Mouse (Mus musculus): ENCODE measurements at regions not wholly inside any gene's neighbourhood (a gene's known extent, or its start where the extent isn't known, plus 50 kb on each side); places are given as distances from the start of the nearest gene placed in this dataset.

DNA sequence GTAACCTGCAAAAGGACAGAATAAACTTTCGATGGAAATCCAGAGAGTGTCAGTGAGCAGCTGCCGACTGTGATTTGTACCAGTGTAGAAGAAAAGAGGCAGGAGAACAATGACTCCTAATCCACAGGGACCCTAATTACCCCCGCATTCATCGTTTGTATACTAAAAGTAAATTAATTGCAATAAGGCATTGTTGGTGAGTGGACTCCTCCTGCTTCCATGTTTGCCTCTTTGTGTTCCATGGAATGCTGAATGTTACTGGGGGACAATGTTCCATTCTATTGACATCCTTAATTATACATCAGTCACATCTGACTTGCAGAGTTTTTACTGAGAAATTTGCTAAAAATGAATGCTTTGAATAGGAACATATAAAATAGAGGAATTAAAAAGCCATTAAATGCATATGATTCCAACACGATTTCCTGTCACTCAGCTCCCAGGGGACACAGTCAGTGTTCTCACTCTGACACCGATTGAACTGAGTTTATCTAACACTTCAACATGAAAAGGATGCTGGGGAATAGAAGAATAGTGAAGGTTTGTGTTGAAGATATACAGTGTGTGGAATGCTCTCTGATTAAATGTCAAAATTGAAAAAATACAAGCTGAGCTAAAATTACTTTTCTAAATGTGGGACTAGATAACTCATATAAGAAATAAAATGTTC, 111.3 kb upstream of the Slc8a1 start:
- H3K4me2 ChIP-seq (ENCODE audit: insufficient read depth, low read depth, poor library complexity, severe bottlenecking) = no peak overlapping the region
- dilution Hi-C loops (cut with MboI; ENCODE audit: extremely low pct_ligation_motif_present, extremely low pct_unique_long_range_greater_than_20kb, low sequenced_read_pairs) = no loop called here
- TF ChIP-seq SMC3 (IDR thresholded peaks at IDR 0.05; ENCODE audit: low read depth, low read length) (no peak), POLR2AphosphoS2 (IDR thresholded peaks at IDR 0.05; ENCODE audit: low read depth, low read length) (no peak), BHLHE40 (IDR thresholded peaks at IDR 0.05; ENCODE audit: low read depth, low read length) (no peak), CHD1 (IDR thresholded peaks at IDR 0.05; ENCODE audit: low read depth, low read length) (no peak), TCF12 (IDR thresholded peaks at IDR 0.05; ENCODE audit: low read depth, low read length) (no peak), KAT2A (IDR thresholded peaks at IDR 0.05; ENCODE audit: insufficient replicate concordance, low read length) (no peak), ZMIZ1 (IDR thresholded peaks at IDR 0.05; ENCODE audit: low read depth, low read length) (no peak), MAZ (IDR thresholded peaks at IDR 0.05; ENCODE audit: low read depth, low read length) (no peak), MAFK (IDR thresholded peaks at IDR 0.05; ENCODE audit: insufficient replicate concordance, low read length) (no peak), MYC (IDR thresholded peaks at IDR 0.05; ENCODE audit: low read depth, low read length) (no peak), CHD2 (IDR thresholded peaks at IDR 0.05; ENCODE audit: low read length) (no peak), RAD21 (IDR thresholded peaks at IDR 0.05; ENCODE audit: low read depth, low read length) (no peak), E2F4 (IDR thresholded peaks at IDR 0.05; ENCODE audit: insufficient replicate concordance, low read depth, low read length) (no peak), NRF1 (IDR thresholded peaks at IDR 0.05; ENCODE audit: low read depth, low read length) (no peak), JUN (IDR thresholded peaks at IDR 0.05; ENCODE audit: insufficient read depth, low read depth, low read length) (no peak), GABPA (IDR thresholded peaks at IDR 0.05; ENCODE audit: insufficient replicate concordance, low read depth, low read length) (no peak), IRF4 (IDR thresholded peaks at IDR 0.05; ENCODE audit: low read depth, low read length) (no peak), MAX (IDR thresholded peaks at IDR 0.05; ENCODE audit: low read length) (no peak)
- H3K9ac ChIP-seq (ENCODE audit: insufficient read depth, low read depth) = no peak overlapping the region
- H3K36me3 ChIP-seq (replicated peaks in 1 of 2; ENCODE audit: control insufficient read depth in 1 of 2, insufficient read depth in 1 of 2, low read length in 1 of 2) = no peaks in the 10 kb centered on the region
- H3K4me3 ChIP-seq (replicated peaks in 1 of 3; ENCODE audit: low read depth in 2 of 3, low read length in 2 of 3, poor library complexity in 1 of 3) = no peak overlapping the region
- no peak overlapping the region for H3K27ac ChIP-seq (ENCODE audit: insufficient read depth, low read depth)
- no peaks in the 10 kb centered on the region for H3K4me1 ChIP-seq (ENCODE audit: control insufficient read depth in 1 of 2, insufficient read depth in 2 of 2)
- H3K79me2 ChIP-seq (replicated peaks; ENCODE audit: control insufficient read depth, extremely low read depth, insufficient read depth, poor library complexity, severe bottlenecking) = no peaks in the 10 kb centered on the region
- no peaks in the 10 kb centered on the region for H3K27me3 ChIP-seq (replicated peaks)
- no peak for DNase-seq (ENCODE audit: extremely low read depth)
- in situ Hi-C loops (cut with MboI; ENCODE audit: low pct_ligation_motif_present, low pct_unique_long_range_greater_than_20kb, low sequenced_read_pairs) = no loop called here
- no peaks in the 10 kb centered on the region for H3K9me3 ChIP-seq (replicated peaks; ENCODE audit: low read length)

DNA sequence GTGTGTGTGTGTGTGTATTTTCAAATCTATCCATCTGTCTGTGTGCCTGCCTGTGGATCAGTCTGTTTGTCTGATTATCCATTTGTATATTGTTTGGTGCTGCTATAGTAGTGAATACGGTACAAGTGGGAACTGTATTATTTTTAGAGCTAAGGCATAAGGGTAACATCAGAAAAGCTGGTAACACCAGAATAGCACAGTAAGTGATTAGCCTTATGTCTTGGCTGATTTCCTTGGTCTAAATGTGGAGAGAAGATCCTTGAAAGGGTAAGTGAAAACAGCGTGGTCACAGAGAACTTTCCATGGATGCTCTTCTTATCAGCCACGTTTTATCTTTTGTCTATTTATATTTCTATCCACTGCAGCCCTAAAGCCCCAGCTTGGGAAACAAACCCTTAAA, 105.6 kb upstream of the Slc8a1 start:
- in situ Hi-C loops (cut with MboI; ENCODE audit: low pct_ligation_motif_present, low pct_unique_long_range_greater_than_20kb, low sequenced_read_pairs) = no loop called here
- H3K27me3 ChIP-seq (replicated peaks) = no peaks in the 10 kb centered on the region
- dilution Hi-C loops (cut with MboI; ENCODE audit: extremely low pct_ligation_motif_present, extremely low pct_unique_long_range_greater_than_20kb, low sequenced_read_pairs) = no loop called here
- no peak overlapping the region for H3K4me3 ChIP-seq (replicated peaks in 1 of 3; ENCODE audit: low read depth in 2 of 3, low read length in 2 of 3, poor library complexity in 1 of 3)
- H3K79me2 ChIP-seq (replicated peaks; ENCODE audit: control insufficient read depth, extremely low read depth, insufficient read depth, poor library complexity, severe bottlenecking) = no peaks in the 10 kb centered on the region
- H3K27ac ChIP-seq (ENCODE audit: insufficient read depth, low read depth) = no peak overlapping the region
- no peak overlapping the region for H3K4me2 ChIP-seq (ENCODE audit: insufficient read depth, low read depth, poor library complexity, severe bottlenecking)
- H3K9me3 ChIP-seq (replicated peaks; ENCODE audit: low read length) = no peaks in the 10 kb centered on the region
- DNase-seq (ENCODE audit: extremely low read depth) = no peak
- H3K4me1 ChIP-seq (ENCODE audit: control insufficient read depth in 1 of 2, insufficient read depth in 2 of 2) = no peaks in the 10 kb centered on the region
- TF ChIP-seq ZMIZ1 (IDR thresholded peaks at IDR 0.05; ENCODE audit: low read depth, low read length) = no peak
- TF ChIP-seq MAX (IDR thresholded peaks at IDR 0.05; ENCODE audit: low read length) = no peak
- no peak for TF ChIP-seq SMC3 (IDR thresholded peaks at IDR 0.05; ENCODE audit: low read depth, low read length)
- TF ChIP-seq MAZ (IDR thresholded peaks at IDR 0.05; ENCODE audit: low read depth, low read length) = no peak
- TF ChIP-seq KAT2A (IDR thresholded peaks at IDR 0.05; ENCODE audit: insufficient replicate concordance, low read length) = no peak
- TF ChIP-seq NELFE (IDR thresholded peaks at IDR 0.05; ENCODE audit: low read depth, low read length) = no peak
- no peak for TF ChIP-seq TCF12 (IDR thresholded peaks at IDR 0.05; ENCODE audit: low read depth, low read length)
- no peak for TF ChIP-seq SIN3A (IDR thresholded peaks at IDR 0.05; ENCODE audit: low read length)
- TF ChIP-seq JUND (conservative IDR thresholded peaks at IDR 0.05; ENCODE audit: low read depth, low read length) = no peak
- TF ChIP-seq ZNF384 (IDR thresholded peaks at IDR 0.05; ENCODE audit: low read depth, low read length) = no peak
- TF ChIP-seq ZKSCAN1 (IDR thresholded peaks at IDR 0.05; ENCODE audit: borderline replicate concordance, low read depth, low read length) = no peak
- no peak for TF ChIP-seq CHD1 (IDR thresholded peaks at IDR 0.05; ENCODE audit: low read depth, low read length)
- H3K36me3 ChIP-seq (replicated peaks in 1 of 2; ENCODE audit: control insufficient read depth in 1 of 2, insufficient read depth in 1 of 2, low read length in 1 of 2) = no peaks in the 10 kb centered on the region
- H3K9ac ChIP-seq (ENCODE audit: insufficient read depth, low read depth) = no peak overlapping the region
